Mouse (Mus musculus): ENCODE measurements around the gene Oog2.
"Not testable (repeated sequence)": the region's sequence is repeated elsewhere in the genome, so short reads cannot be mapped to it uniquely, and the experiment has no call there.

Gene Oog2

GRCm38 (mm10) chr4:144190419-144190818 lies at the start of gene Oog2:
Gene Oog2, plus strand, starts transcription at chr4:144190719.
- no peak for DNase-seq (ENCODE audit: low spot score in 2 of 2)

GRCm38 (mm10) chr4:144162563-144162962 lies 28.0 kb upstream of the Oog2 start, which contains the start of gene Oog3:
Gene Oog3, minus strand, starts transcription at chr4:144162663.
- DNase-seq (ENCODE audit: low spot score in 2 of 2): no peak

GRCm38 (mm10) chr4:144213218-144213617 lies 22.7 kb downstream of the Oog2 start, which contains the start of gene C87977:
Gene C87977, minus strand, starts transcription at chr4:144213318.
- not testable (repeated sequence) for DNase-seq (ENCODE audit: low spot score in 2 of 2)

All from left cerebral cortex, adult 9 months (tissue).